Mouse (Mus musculus) heart, embryonic 13.5 days (tissue): ENCODE results near the gene Sgms1. TPM values are rescaled to one million over a fixed set of nuclear protein-coding genes. Genes with fewer than 3 reads are reported as not detected.
"Not testable (repeated sequence)": the region's sequence is repeated elsewhere in the genome, so short reads cannot be mapped to it uniquely, and the experiment has no call there.

Source experiments
- ATAC-seq: fragments of 200-750 bp; cut with Nextera tagmentation; 2 replicates; pipeline ENCODE4 v1.8.0; 2017; ENCODE audit warnings: moderate TSS enrichment; ENCODE audit not compliant: insufficient number of reproducible peaks, low FRiP score, low TSS enrichment; ENCODE audit errors: extremely low read depth
- H3K27ac ChIP-seq: fragments of 300-500 bp; sonication (generic); replicated peaks from 2 replicates; pipeline ENCODE4 v1.5.1; 2015; ENCODE audit warnings: moderate library complexity, mild to moderate bottlenecking, inconsistent platforms
- H3K27me3 ChIP-seq: fragments of 300-500 bp; sonication (generic); replicated peaks from 2 replicates; pipeline ENCODE4 v1.6.1; 2015; ENCODE audit warnings: mild to moderate bottlenecking, inconsistent platforms
- H3K36me3 ChIP-seq: fragments of 300-500 bp; sonication (generic); 2 replicates; pipeline ENCODE4 v1.6.1; 2015; ENCODE audit warnings: mild to moderate bottlenecking, inconsistent platforms
- H3K4me1 ChIP-seq: fragments of 300-500 bp; sonication (generic); 2 replicates; pipeline ENCODE4 v1.6.1; 2015; ENCODE audit warnings: inconsistent platforms
- H3K4me2 ChIP-seq: fragments of 300-500 bp; sonication (generic); 2 replicates; pipeline ENCODE4 v1.6.1; 2015; ENCODE audit warnings: inconsistent platforms, mild to moderate bottlenecking, moderate library complexity
- H3K4me3 ChIP-seq: fragments of 300-500 bp; sonication (generic); 2 replicates; pipeline ENCODE4 v1.5.1; 2015; ENCODE audit warnings: moderate library complexity, mild to moderate bottlenecking, inconsistent platforms
- H3K9ac ChIP-seq: fragments of 300-500 bp; sonication (generic); 2 replicates; pipeline ENCODE4 v1.6.1; 2015; ENCODE audit warnings: inconsistent platforms, mild to moderate bottlenecking, moderate library complexity
- H3K9me3 ChIP-seq: fragments of 300-500 bp; sonication (generic); 2 replicates; pipeline ENCODE4 v1.6.1; 2016; ENCODE audit warnings: inconsistent platforms
- WGBS: fragments of 180-500 bp; shearing (Covaris S2); methylation state at CpG from one replicate; pipeline ENCODE4 v1.1.7; 2015; ENCODE audit warnings: mixed read lengths; 5-methylcytosine and 5-hydroxymethylcytosine counted together
- polyA plus RNA-seq: library from polyadenylated mRNA; unstranded; fragments of >200 nt; fragmentation: Nextera tagmentation; extraction: Ambion mirVana; gene quantifications from 2 replicates; pipeline ENCODE4 v1.2.1, GENCODE M21; 2015

The Sgms1 gene
- polyA plus RNA-seq, 1 experiment from 2014 or later = 33.3 TPM

DNA sequence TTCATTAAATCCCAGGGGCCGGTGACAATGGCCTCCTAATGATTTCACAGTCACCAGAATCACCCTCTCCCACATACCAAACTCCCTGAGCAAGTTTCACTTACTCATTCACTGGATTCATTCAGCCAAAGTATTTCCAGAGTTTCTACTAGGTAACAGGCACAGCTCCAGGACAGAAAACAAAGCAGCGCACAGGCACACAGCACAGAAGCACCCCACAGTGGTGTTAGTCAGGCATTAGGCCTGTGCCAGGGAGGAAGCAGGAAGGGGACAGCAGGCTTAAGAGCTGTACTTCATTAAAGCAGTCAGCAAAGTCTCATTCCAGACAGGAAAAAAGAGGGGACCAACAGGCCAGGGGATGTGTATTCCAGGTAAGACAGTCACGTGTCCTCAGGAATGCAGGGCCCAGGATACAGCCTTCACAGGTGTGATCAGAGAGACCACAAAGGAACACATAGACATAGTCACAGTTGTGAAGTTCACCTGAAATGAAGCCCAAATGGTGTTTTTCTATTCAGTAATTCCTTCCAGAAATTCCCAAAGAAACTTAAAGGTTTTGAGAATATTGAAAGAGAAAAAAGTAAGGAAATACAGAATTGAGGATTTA lies 67.0 kb downstream of the Sgms1 start:
- Histone ChIP-seq H3K36me3 (0 out of 2 replicates have a peak, but pooled peaks cover 5% of the 10 kb centered on the region), H3K4me3 (no peak overlapping the region), H3K9ac (peak overlapping the region; percentile 8; the same call in 1 of the 2 replicates), H3K4me1 (peaks cover 67% of the 10 kb centered on the region), H3K4me2 (peak overlapping the region; percentile 7; the same call in 1 of the 2 replicates), H3K27ac (peak overlapping the region; percentile 82), H3K9me3 (no peaks in the 10 kb centered on the region), H3K27me3 (no peaks in the 10 kb centered on the region)
- 33% methylated on average over 3 of the region's 3 CpGs for WGBS
- no peak for ATAC-seq

GRCm38 (mm10) chr19:32320366-32320666 lies 69.2 kb downstream of the Sgms1 start:
- no peak overlapping the region for H3K27ac ChIP-seq
- H3K9ac ChIP-seq = no peak overlapping the region
- no peak overlapping the region for H3K4me3 ChIP-seq
- 0 out of 2 replicates have a peak, but pooled peaks cover 5% of the 10 kb centered on the region for H3K36me3 ChIP-seq
- no peak for ATAC-seq
- no peaks in the 10 kb centered on the region for H3K27me3 ChIP-seq
- no peaks in the 10 kb centered on the region for H3K9me3 ChIP-seq
- H3K4me1 ChIP-seq = peaks cover 48% of the 10 kb centered on the region
- H3K4me2 ChIP-seq = no peak overlapping the region
- 55% methylated on average over 4 of the region's 4 CpGs for WGBS

DNA sequence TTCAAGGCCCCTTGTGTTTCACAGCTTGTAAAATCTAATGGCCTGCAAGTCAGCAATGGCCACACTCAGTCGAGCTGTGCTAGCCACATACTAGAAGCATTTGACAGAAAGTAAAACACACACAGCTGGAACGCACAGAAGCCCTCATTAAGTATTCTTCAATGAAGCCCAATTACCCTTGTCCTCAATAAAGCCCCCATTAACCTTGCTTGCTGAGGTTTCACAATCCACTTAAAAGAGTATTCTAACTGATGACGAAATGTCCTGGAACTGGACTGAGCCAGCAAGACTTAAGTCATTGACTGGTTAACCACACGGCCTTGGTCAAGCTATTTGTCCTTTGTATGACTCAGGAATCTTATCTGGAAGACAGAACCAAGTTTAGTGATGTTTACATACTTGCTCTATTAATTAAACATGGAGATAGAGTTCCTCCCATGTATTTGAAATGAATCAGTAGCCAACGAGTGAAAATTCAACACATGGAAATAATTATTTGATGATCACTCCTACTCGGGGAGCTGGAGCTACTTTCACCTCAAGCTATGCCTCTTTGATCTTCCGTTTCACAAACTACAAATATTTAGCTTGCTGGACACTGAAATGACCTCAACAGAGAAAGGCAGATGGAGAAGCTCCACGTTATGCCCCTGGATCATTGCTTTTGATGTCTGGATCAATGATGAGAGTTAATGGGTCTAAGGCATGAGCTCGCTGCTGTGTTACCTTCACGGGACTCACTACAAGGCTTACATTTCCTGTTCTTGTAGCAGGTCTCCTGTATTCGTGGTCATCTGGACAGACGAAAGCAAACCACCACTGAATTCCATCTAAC lies 69.8 kb downstream of the Sgms1 start:
- H3K4me2 ChIP-seq = no peak overlapping the region
- no peak for ATAC-seq

DNA sequence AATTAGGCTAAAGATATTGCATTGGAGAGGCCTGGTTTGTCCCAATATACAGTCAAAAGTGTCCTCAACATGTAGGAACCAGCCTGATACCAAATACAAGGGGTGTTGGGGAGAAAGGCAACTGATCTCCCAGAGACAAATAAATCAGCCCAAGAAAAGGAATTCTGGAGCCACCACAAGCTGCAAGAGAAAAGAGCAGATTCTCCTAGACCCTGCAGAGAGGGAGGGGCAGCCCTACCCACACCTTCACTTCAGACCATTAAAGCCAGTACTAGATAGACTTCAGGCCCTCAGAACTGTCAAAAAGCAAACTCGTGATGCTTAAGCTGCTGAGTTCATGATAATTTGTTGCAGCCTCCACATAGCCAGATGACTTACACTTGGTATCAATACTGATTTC lies 70.5 kb downstream of the Sgms1 start:
- Histone ChIP-seq H3K4me1 (peaks cover 49% of the 10 kb centered on the region), H3K36me3 (0 out of 2 replicates have a peak, but pooled peaks cover 5% of the 10 kb centered on the region), H3K9me3 (no peaks in the 10 kb centered on the region), H3K27ac (no peak overlapping the region), H3K4me2 (no peak overlapping the region), H3K9ac (no peak overlapping the region), H3K27me3 (no peaks in the 10 kb centered on the region), H3K4me3 (no peak overlapping the region)
- ATAC-seq = no peak
- 45% methylated on average over 1 of the region's 1 CpGs for WGBS

More for the DNA sequence above, 69.8 kb downstream of the Sgms1 start:
- Histone ChIP-seq H3K27me3 (no peaks in the 10 kb centered on the region), H3K36me3 (0 out of 2 replicates have a peak, but pooled peaks cover 5% of the 10 kb centered on the region), H3K27ac (no peak overlapping the region), H3K9ac (no peak overlapping the region), H3K4me3 (no peak overlapping the region), H3K4me1 (peaks cover 48% of the 10 kb centered on the region), H3K9me3 (no peaks in the 10 kb centered on the region)
- WGBS = 75% methylated on average over 12 of the region's 12 CpGs

DNA sequence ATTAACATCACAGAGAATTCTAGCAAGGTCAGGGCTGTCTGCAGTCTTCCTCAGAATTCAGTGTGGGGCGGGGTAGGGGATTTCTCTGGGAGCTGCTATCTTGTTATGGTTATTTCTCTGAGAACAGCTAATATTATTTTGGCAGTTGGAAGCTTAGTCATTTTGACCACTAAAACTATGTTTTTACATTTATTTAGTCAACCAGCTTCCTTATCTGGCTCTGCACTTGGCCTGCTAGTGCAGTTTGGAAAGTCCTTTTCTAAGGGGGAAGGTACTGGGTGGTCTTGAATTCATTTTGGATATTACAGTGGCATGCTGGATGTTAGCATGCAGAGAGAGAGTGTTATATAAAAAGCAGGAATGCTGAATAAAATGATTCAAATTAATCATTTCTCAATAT lies 72.2 kb downstream of the Sgms1 start:
- not testable (repeated sequence) for H3K9me3 ChIP-seq, H3K9ac ChIP-seq, H3K4me2 ChIP-seq, H3K27ac ChIP-seq, H3K36me3 ChIP-seq, H3K27me3 ChIP-seq, H3K4me3 ChIP-seq, ATAC-seq
- 88% methylated on average over 1 of the region's 1 CpGs for WGBS
- H3K4me1 ChIP-seq = peaks cover 44% of the 10 kb centered on the region

- no peak overlapping the region for H3K9ac ChIP-seq
- no peaks in the 10 kb centered on the region for H3K9me3 ChIP-seq
- H3K27ac ChIP-seq = no peak overlapping the region
- no peak overlapping the region for H3K4me2 ChIP-seq
- H3K36me3 ChIP-seq = no peaks in the 10 kb centered on the region
- no peak overlapping the region for H3K4me3 ChIP-seq
- no peak for ATAC-seq
- peaks cover 17% of the 10 kb centered on the region for H3K4me1 ChIP-seq
- WGBS = 91% methylated on average over 4 of the region's 4 CpGs
- H3K27me3 ChIP-seq = no peaks in the 10 kb centered on the region
These were observed 76.2 kb downstream of the Sgms1 start for GRCm38 (mm10) chr19:32313304-32313703.

GRCm38 (mm10) chr19:32311762-32312161 lies 77.8 kb downstream of the Sgms1 start:
- peaks cover 17% of the 10 kb centered on the region for H3K4me1 ChIP-seq
- no peaks in the 10 kb centered on the region for H3K27me3 ChIP-seq
- H3K27ac ChIP-seq = no peak overlapping the region
- H3K9ac ChIP-seq = no peak overlapping the region
- no peak overlapping the region for H3K4me3 ChIP-seq
- ATAC-seq = no peak
- 90% methylated on average over 5 of the region's 5 CpGs for WGBS
- no peaks in the 10 kb centered on the region for H3K9me3 ChIP-seq
- H3K4me2 ChIP-seq = no peak overlapping the region
- H3K36me3 ChIP-seq = no peaks in the 10 kb centered on the region

- H3K4me1 ChIP-seq = peaks cover 17% of the 10 kb centered on the region
- H3K4me3 ChIP-seq = no peak overlapping the region
- H3K4me2 ChIP-seq = no peak overlapping the region
- ATAC-seq = no peak
- H3K27me3 ChIP-seq = no peaks in the 10 kb centered on the region
- 79% methylated on average over 3 of the region's 3 CpGs for WGBS
- no peak overlapping the region for H3K9ac ChIP-seq
- no peaks in the 10 kb centered on the region for H3K36me3 ChIP-seq
- no peaks in the 10 kb centered on the region for H3K9me3 ChIP-seq
- no peak overlapping the region for H3K27ac ChIP-seq
These were observed 78.5 kb downstream of the Sgms1 start for GRCm38 (mm10) chr19:32311063-32311462.

GRCm38 (mm10) chr19:32310483-32310882 lies 79.0 kb downstream of the Sgms1 start:
- Histone ChIP-seq H3K36me3 (no peaks in the 10 kb centered on the region), H3K4me1 (peaks cover 17% of the 10 kb centered on the region), H3K27ac (no peak overlapping the region), H3K4me2 (no peak overlapping the region), H3K9me3 (no peaks in the 10 kb centered on the region), H3K9ac (no peak overlapping the region), H3K27me3 (no peaks in the 10 kb centered on the region), H3K4me3 (no peak overlapping the region)
- no peak for ATAC-seq
- 97% methylated on average over 5 of the region's 5 CpGs for WGBS

DNA sequence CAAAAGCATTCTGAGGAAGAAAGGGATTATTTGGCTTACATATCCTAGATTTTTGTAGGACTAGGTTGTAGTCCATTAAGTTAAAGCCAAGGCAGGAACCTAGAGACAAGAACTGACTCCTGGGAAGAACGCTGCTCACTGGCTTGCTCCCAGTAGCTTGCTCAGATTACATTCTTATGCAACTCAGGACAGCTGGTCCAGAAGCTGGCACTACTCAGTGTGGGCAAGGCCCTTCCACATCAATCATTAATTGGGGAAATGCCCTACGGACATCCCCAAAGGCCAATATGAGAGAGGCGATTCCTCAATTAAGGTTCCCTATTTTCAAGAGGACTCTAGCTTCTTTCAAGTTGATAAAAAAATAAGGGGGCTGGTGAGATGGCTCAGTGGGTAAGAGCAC lies 80.2 kb downstream of the Sgms1 start:
- Histone ChIP-seq H3K9ac (no peak overlapping the region), H3K4me2 (no peak overlapping the region), H3K4me1 (peaks cover 18% of the 10 kb centered on the region), H3K27me3 (no peaks in the 10 kb centered on the region), H3K9me3 (no peaks in the 10 kb centered on the region), H3K36me3 (no peaks in the 10 kb centered on the region), H3K4me3 (no peak overlapping the region), H3K27ac (no peak overlapping the region)
- no peak for ATAC-seq
- 91% methylated on average over 3 of the region's 3 CpGs for WGBS

GRCm38 (mm10) chr19:32308311-32308710 lies 81.2 kb downstream of the Sgms1 start:
- no peak for ATAC-seq
- H3K36me3 ChIP-seq = no peaks in the 10 kb centered on the region
- 93% methylated on average over 3 of the region's 3 CpGs for WGBS
- no peaks in the 10 kb centered on the region for H3K9me3 ChIP-seq
- no peak overlapping the region for H3K27ac ChIP-seq
- H3K27me3 ChIP-seq = no peaks in the 10 kb centered on the region
- H3K4me3 ChIP-seq = no peak overlapping the region
- no peak overlapping the region for H3K4me2 ChIP-seq
- peaks cover 22% of the 10 kb centered on the region for H3K4me1 ChIP-seq
- no peak overlapping the region for H3K9ac ChIP-seq

DNA sequence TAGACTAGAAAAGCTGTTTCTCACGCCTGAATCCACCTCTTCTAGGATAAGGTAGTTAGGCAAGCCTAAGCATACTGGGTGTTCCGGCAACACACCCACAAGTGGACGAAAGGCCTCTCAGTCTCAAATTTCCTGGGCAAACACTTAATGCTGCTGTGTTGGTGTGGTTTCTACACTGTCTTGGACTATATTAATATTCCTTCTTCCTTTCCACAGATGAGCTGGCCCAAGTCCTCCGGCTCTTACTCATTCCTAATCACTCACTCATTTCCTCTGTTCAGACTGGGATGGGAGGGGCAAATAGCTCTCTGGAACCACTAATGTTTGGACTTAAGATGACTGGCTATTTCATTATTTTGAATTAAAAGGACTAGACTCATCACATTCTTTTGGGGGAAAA lies 84.6 kb downstream of the Sgms1 start:
- WGBS = 64% methylated on average over 4 of the region's 4 CpGs
- Histone ChIP-seq H3K4me3 (no peak overlapping the region), H3K36me3 (no peaks in the 10 kb centered on the region), H3K4me2 (peak overlapping the region; percentile 29; the same call in 1 of the 2 replicates), H3K4me1 (peaks cover 41% of the 10 kb centered on the region), H3K9ac (peak overlapping the region; percentile 16; the same call in 1 of the 2 replicates), H3K27ac (peak overlapping the region; percentile 90), H3K27me3 (no peaks in the 10 kb centered on the region), H3K9me3 (no peaks in the 10 kb centered on the region)
- ATAC-seq = no peak
